Mouse (Mus musculus): ENCODE measurements around the gene Sorl1.

Sorl1 gene

GRCm38 (mm10) chr9:42122441-42122840, 1.7 kb downstream of the Sorl1 start:
- no peak for DNase-seq (ENCODE audit: low read depth, low spot score)

GRCm38 (mm10) chr9:42121631-42122354, 2.3 kb downstream of the Sorl1 start:
- DNase-seq (ENCODE audit: low read depth, low spot score), result no peak

- DNase-seq (ENCODE audit: low read depth, low spot score), result no peak
These were observed 7.6 kb downstream of the Sorl1 start for GRCm38 (mm10) chr9:42116418-42117056.

GRCm38 (mm10) chr9:42115078-42115477, 9.0 kb downstream of the Sorl1 start:
- DNase-seq (ENCODE audit: low read depth, low spot score), result no peak

- no peak for DNase-seq (ENCODE audit: low read depth, low spot score)
These were observed 10.8 kb downstream of the Sorl1 start for GRCm38 (mm10) chr9:42113316-42113715.

GRCm38 (mm10) chr9:42112691-42113090, 11.4 kb downstream of the Sorl1 start:
- no peak for DNase-seq (ENCODE audit: low read depth, low spot score)

- no peak for DNase-seq (ENCODE audit: low read depth, low spot score)
These were observed 12.8 kb downstream of the Sorl1 start for GRCm38 (mm10) chr9:42111256-42111655.

GRCm38 (mm10) chr9:42109837-42110451, 14.2 kb downstream of the Sorl1 start:
- no peak for DNase-seq (ENCODE audit: low read depth, low spot score)

- no peak for DNase-seq (ENCODE audit: low read depth, low spot score)
These were observed 15.0 kb downstream of the Sorl1 start for GRCm38 (mm10) chr9:42109131-42109530.

GRCm38 (mm10) chr9:42108369-42108951, 15.6 kb downstream of the Sorl1 start:
- no peak for DNase-seq (ENCODE audit: low read depth, low spot score)

GRCm38 (mm10) chr9:42107062-42107461, 17.0 kb downstream of the Sorl1 start:
- no peak for DNase-seq (ENCODE audit: low read depth, low spot score)

GRCm38 (mm10) chr9:42106305-42106704, 17.8 kb downstream of the Sorl1 start:
- no peak for DNase-seq (ENCODE audit: low read depth, low spot score)

- no peak for DNase-seq (ENCODE audit: low read depth, low spot score)
These were observed 20.6 kb downstream of the Sorl1 start for GRCm38 (mm10) chr9:42103546-42103945.

GRCm38 (mm10) chr9:42102013-42102412, 22.1 kb downstream of the Sorl1 start:
- DNase-seq (ENCODE audit: low read depth, low spot score), result no peak

- no peak for DNase-seq (ENCODE audit: low read depth, low spot score)
These were observed 22.8 kb downstream of the Sorl1 start for GRCm38 (mm10) chr9:42101266-42101665.

- no peak for DNase-seq (ENCODE audit: low read depth, low spot score)
These were observed 23.4 kb downstream of the Sorl1 start for GRCm38 (mm10) chr9:42100618-42101210.

- no peak for DNase-seq (ENCODE audit: low read depth, low spot score)
These were observed 25.5 kb downstream of the Sorl1 start for GRCm38 (mm10) chr9:42098474-42099121.

- no peak for DNase-seq (ENCODE audit: low read depth, low spot score)
These were observed 26.2 kb downstream of the Sorl1 start for GRCm38 (mm10) chr9:42097731-42098473.

- DNase-seq (ENCODE audit: low read depth, low spot score), result no peak
These were observed 26.9 kb downstream of the Sorl1 start for GRCm38 (mm10) chr9:42097006-42097730.

GRCm38 (mm10) chr9:42094752-42095151, 29.3 kb downstream of the Sorl1 start:
- no peak for DNase-seq (ENCODE audit: low read depth, low spot score)
